Mouse (Mus musculus): ENCODE data around the gene Cks1b. TPM values are rescaled to one million over a fixed set of nuclear protein-coding genes. Genes with fewer than 3 reads are reported as not detected.

Cks1b gene
- polyA plus RNA-seq, 1 experiment from 2014 or later = 266 TPM

- Histone ChIP-seq H3K36me3 (no peaks in the 10 kb centered on the region), H3K27me3 (no peaks in the 10 kb centered on the region), H3K9me3 (replicated peaks) (no peaks in the 10 kb centered on the region), H3K4me2 (no peak overlapping the region), H3K4me3 (no peak overlapping the region), H3K4me1 (replicated peaks) (peaks cover 39% of the 10 kb centered on the region), H3K27ac (no peak overlapping the region), H3K9ac (no peak overlapping the region)
- no peak for ATAC-seq (replicated peaks; ENCODE audit: insufficient number of reproducible peaks, insufficient read depth, low FRiP score, low read depth)
- 64% methylated on average over 17 of the region's 17 CpGs for WGBS
These were observed 31.5 kb downstream of the Cks1b start for GRCm38 (mm10) chr3:89386438-89387420.

- Histone ChIP-seq H3K4me2 (no peak overlapping the region), H3K27ac (no peak overlapping the region), H3K4me1 (replicated peaks) (peaks cover 26% of the 10 kb centered on the region), H3K27me3 (no peaks in the 10 kb centered on the region), H3K9ac (no peak overlapping the region), H3K9me3 (replicated peaks) (no peaks in the 10 kb centered on the region), H3K4me3 (no peak overlapping the region), H3K36me3 (peaks cover 5% of the 10 kb centered on the region; the same call in 1 of the 2 replicates)
- WGBS = 50% methylated on average over 11 of the region's 11 CpGs
- ATAC-seq (replicated peaks; ENCODE audit: insufficient number of reproducible peaks, insufficient read depth, low FRiP score, low read depth) = no peak
These were observed 32.7 kb downstream of the Cks1b start for GRCm38 (mm10) chr3:89385451-89385850.

GRCm38 (mm10) chr3:89384331-89385076, 33.7 kb downstream of the Cks1b start:
- no peak overlapping the region for H3K9ac ChIP-seq
- H3K4me3 ChIP-seq = no peak overlapping the region
- peaks cover 17% of the 10 kb centered on the region for H3K4me1 ChIP-seq (replicated peaks)
- no peak overlapping the region for H3K27ac ChIP-seq
- H3K27me3 ChIP-seq = no peaks in the 10 kb centered on the region
- no peak overlapping the region for H3K4me2 ChIP-seq
- no peaks in the 10 kb centered on the region for H3K9me3 ChIP-seq (replicated peaks)
- ATAC-seq (replicated peaks; ENCODE audit: insufficient number of reproducible peaks, insufficient read depth, low FRiP score, low read depth) = no peak
- peaks cover 12% of the 10 kb centered on the region; the same call in 1 of the 2 replicates for H3K36me3 ChIP-seq
- 72% methylated on average over 12 of the region's 12 CpGs for WGBS

DNA sequence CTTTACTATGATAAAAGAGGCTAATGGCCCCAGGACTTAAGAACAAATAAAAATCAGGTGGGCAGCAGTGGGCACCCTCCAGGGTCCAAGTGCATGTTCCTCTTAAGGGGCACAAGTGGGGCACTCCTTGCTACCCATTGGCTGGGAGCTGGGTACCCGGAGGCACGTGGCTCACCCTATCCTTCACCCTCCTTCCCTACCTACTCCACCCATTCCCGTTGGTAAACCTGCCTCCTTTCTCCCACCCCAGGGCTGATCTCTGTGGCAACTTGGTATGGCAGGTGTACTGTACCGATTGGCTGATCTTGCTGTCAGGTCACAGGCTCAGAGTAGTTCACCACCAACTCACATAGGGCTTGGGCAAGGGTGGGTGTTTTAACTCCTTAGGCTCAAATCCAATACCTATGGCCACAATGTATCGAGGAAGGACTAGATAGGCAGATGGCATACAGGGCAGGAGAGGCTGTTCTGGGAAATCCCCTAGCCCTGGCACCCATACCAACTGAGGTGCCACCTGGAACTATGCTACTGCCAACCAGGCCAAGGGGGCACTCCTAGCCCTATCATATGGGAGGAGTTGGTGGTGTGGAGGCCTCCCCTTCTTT, 34.4 kb downstream of the Cks1b start:
- peaks cover 19% of the 10 kb centered on the region for H3K4me1 ChIP-seq (replicated peaks)
- ATAC-seq (replicated peaks; ENCODE audit: insufficient number of reproducible peaks, insufficient read depth, low FRiP score, low read depth) = no peak
- no peak overlapping the region for H3K4me3 ChIP-seq
- H3K27ac ChIP-seq = no peak overlapping the region
- whole genome bisulfite sequencing = 85% methylated on average over 5 of the region's 5 CpGs
- H3K9me3 ChIP-seq (replicated peaks) = no peaks in the 10 kb centered on the region
- no peaks in the 10 kb centered on the region for H3K27me3 ChIP-seq
- no peak overlapping the region for H3K4me2 ChIP-seq
- H3K36me3 ChIP-seq = peaks cover 16% of the 10 kb centered on the region; the same call in 1 of the 2 replicates
- no peak overlapping the region for H3K9ac ChIP-seq

- ATAC-seq (replicated peaks; ENCODE audit: insufficient number of reproducible peaks, insufficient read depth, low FRiP score, low read depth) = no peak
- H3K4me1 ChIP-seq (replicated peaks) = peaks cover 24% of the 10 kb centered on the region
- H3K27ac ChIP-seq = no peak overlapping the region
These were observed 35.2 kb downstream of the Cks1b start for GRCm38 (mm10) chr3:89382950-89383349.

GRCm38 (mm10) chr3:89382033-89382882, 35.9 kb downstream of the Cks1b start:
- Histone ChIP-seq H3K9me3 (replicated peaks) (no peaks in the 10 kb centered on the region), H3K27ac (no peak overlapping the region), H3K4me2 (no peak overlapping the region), H3K36me3 (peaks cover 16% of the 10 kb centered on the region; the same call in 1 of the 2 replicates), H3K4me1 (replicated peaks) (peaks cover 25% of the 10 kb centered on the region), H3K27me3 (no peaks in the 10 kb centered on the region), H3K4me3 (no peak overlapping the region), H3K9ac (no peak overlapping the region)
- WGBS = 85% methylated on average over 9 of the region's 9 CpGs
- ATAC-seq (replicated peaks; ENCODE audit: insufficient number of reproducible peaks, insufficient read depth, low FRiP score, low read depth) = no peak

More at GRCm38 (mm10) chr3:89382950-89383349, 35.2 kb downstream of the Cks1b start:
- Histone ChIP-seq H3K36me3 (peaks cover 16% of the 10 kb centered on the region; the same call in 1 of the 2 replicates), H3K9ac (no peak overlapping the region), H3K9me3 (replicated peaks) (no peaks in the 10 kb centered on the region), H3K4me3 (no peak overlapping the region), H3K4me2 (no peak overlapping the region), H3K27me3 (no peaks in the 10 kb centered on the region)
- 80% methylated on average over 5 of the region's 5 CpGs for WGBS

DNA sequence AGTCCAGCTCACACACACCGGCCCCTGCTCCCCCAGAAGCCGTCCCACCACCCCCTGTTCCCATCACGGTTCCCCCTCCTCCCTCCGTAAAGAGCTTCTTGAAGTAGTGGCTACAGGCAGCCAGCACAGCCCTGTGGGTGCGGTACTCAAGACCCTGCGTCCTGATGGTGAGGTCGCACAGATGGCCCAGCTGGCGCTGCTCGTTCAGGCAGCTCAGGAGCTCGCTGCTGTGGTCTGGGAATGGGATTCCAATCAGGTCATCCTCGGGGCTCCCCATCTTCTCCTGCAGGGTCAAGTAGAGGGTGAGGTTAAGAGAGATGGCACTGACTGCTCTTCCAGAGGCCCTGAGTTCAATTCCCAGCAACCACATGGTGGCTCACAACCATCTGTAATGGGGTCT, 37.0 kb downstream of the Cks1b start:
- Histone ChIP-seq H3K4me1 (replicated peaks) (peaks cover 25% of the 10 kb centered on the region), H3K9ac (no peak overlapping the region), H3K4me3 (no peak overlapping the region), H3K9me3 (replicated peaks) (no peaks in the 10 kb centered on the region), H3K27ac (no peak overlapping the region), H3K36me3 (peaks cover 16% of the 10 kb centered on the region; the same call in 1 of the 2 replicates), H3K27me3 (no peaks in the 10 kb centered on the region), H3K4me2 (no peak overlapping the region)
- 77% methylated on average over 11 of the region's 11 CpGs for WGBS
- ATAC-seq (replicated peaks; ENCODE audit: insufficient number of reproducible peaks, insufficient read depth, low FRiP score, low read depth) = no peak

GRCm38 (mm10) chr3:89380711-89381110, 37.5 kb downstream of the Cks1b start:
- H3K27ac ChIP-seq = no peak overlapping the region

GRCm38 (mm10) chr3:89380291-89380690, 37.9 kb downstream of the Cks1b start:
- Histone ChIP-seq H3K36me3 (peaks cover 16% of the 10 kb centered on the region; the same call in 1 of the 2 replicates), H3K27me3 (no peaks in the 10 kb centered on the region), H3K27ac (no peak overlapping the region), H3K9me3 (replicated peaks) (no peaks in the 10 kb centered on the region), H3K4me2 (no peak overlapping the region), H3K9ac (no peak overlapping the region), H3K4me1 (replicated peaks) (peaks cover 25% of the 10 kb centered on the region), H3K4me3 (no peak overlapping the region)
- WGBS = 91% methylated on average over 14 of the region's 14 CpGs
- no peak for ATAC-seq (replicated peaks; ENCODE audit: insufficient number of reproducible peaks, insufficient read depth, low FRiP score, low read depth)

More at GRCm38 (mm10) chr3:89380711-89381110, 37.5 kb downstream of the Cks1b start:
- ATAC-seq (replicated peaks; ENCODE audit: insufficient number of reproducible peaks, insufficient read depth, low FRiP score, low read depth) = no peak
- Histone ChIP-seq H3K4me1 (replicated peaks) (peaks cover 25% of the 10 kb centered on the region), H3K27me3 (no peaks in the 10 kb centered on the region), H3K9ac (no peak overlapping the region), H3K4me3 (no peak overlapping the region), H3K36me3 (peaks cover 16% of the 10 kb centered on the region; the same call in 1 of the 2 replicates), H3K9me3 (replicated peaks) (no peaks in the 10 kb centered on the region), H3K4me2 (no peak overlapping the region)
- 90% methylated on average over 18 of the region's 18 CpGs for WGBS

DNA sequence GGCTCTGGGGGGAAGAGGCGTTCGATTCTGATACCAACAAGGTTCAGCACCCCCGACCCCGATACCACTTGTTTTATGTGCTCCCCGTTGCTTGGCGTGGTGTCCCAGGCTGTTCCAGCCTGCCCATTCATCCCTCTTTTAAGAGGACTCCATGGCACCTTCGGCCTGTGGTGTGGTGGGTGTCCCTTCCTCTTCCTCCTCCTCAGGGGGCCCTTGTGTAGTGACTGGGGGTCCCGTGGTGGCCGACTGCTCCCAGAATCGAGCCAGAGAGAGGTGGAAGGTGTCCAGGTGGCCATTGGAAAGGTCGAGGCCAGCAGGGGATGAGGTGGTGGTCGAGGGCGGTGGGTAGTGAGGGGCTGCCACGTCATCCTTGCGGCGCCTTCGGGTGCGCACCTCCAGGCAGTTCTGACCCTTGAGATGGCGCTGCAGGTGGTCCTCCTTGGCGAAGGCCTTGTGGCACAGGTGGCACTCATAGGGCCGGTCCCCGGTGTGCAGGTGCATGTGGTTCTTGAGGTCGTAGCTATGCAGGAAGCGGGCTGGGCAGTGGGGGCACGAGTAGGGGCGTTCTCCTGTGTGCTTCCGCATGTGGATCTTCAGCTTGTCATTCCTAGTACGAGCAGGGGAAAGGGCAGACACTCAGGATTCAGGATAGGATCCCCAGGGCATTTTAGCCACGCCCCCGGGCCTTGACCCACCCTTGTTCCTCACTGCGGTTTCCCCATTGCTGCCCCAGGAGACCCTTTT, 38.6 kb downstream of the Cks1b start:
- H3K27ac ChIP-seq = no peak overlapping the region
- no peaks in the 10 kb centered on the region for H3K9me3 ChIP-seq (replicated peaks)
- no peak overlapping the region for H3K4me2 ChIP-seq
- peaks cover 16% of the 10 kb centered on the region; the same call in 1 of the 2 replicates for H3K36me3 ChIP-seq
- no peak overlapping the region for H3K4me3 ChIP-seq
- no peaks in the 10 kb centered on the region for H3K27me3 ChIP-seq
- WGBS = 85% methylated on average over 31 of the region's 31 CpGs
- H3K4me1 ChIP-seq (replicated peaks) = peaks cover 17% of the 10 kb centered on the region
- no peak for ATAC-seq (replicated peaks; ENCODE audit: insufficient number of reproducible peaks, insufficient read depth, low FRiP score, low read depth)
- no peak overlapping the region for H3K9ac ChIP-seq
